Mouse (Mus musculus) cerebellum, postnatal 14 days (tissue): ENCODE measurements around the gene Sipa1l3.

ENCODE experiments used
- DNase-seq, 2 experiments: peaks; one replicate each; pipeline ENCODE4 v3.0.0; 2021; ENCODE audit warnings: mixed read lengths in 2 of 2

Gene Sipa1l3

DNA sequence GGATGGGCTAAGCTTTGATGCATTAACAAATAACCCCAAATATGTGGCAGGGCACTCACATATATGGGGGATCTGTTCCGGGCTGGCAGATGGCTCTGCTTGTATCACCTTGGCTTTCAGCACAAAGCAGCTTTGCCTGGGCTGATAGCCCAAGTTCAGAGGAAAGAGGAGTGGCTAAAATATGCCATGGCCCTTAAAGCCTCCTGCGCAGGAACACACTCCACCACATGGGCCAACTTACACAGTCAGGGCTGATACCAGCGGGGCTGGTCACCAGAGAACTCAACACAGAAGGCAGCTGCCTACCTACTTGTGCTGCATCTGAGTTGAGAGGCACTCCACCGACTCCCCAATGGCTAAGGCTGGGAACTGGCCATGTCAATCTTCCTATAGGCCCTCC lies 111.6 kb downstream of the Sipa1l3 start:
- peak; percentile 57 to 67 for DNase-seq

DNA sequence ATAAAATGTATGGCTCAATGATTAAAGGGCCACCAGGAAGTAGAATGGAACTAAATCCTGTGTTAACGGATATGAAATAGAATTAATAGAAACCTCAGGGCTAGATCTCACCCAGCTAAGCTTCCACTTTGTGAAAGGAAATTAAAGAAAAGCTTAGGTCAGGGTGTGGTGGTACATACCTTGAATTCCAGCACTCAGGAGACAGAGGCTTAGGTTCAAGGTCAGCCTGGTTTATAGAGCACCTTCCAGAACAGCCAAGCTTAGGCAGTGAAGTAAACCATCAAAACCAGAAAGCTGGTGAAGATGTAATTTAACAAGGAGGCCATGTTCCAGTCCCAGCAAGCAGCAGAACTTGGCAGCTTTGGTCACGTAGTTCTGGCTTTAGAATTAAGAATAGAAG lies 114.3 kb downstream of the Sipa1l3 start:
- no peak for DNase-seq

DNA sequence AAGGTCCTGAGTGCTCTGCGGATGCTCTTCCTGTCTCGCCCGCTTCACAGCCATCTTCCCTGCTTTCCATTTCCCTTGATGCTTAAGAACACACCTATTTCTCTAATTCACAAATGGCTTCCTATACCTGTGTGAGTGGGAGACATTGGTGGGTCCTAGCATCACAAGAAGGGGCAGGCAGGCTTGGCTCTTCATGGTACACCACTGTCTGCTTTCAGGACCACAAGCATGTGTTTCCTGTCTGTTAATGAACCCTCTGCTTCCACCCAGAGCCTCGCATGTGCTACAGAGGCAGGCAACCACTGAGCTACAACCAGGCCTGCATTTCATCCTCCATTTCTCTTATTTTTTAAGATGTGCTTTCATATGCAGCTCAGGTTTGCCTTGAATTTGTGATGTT lies 116.4 kb downstream of the Sipa1l3 start:
- no peak for DNase-seq

DNA sequence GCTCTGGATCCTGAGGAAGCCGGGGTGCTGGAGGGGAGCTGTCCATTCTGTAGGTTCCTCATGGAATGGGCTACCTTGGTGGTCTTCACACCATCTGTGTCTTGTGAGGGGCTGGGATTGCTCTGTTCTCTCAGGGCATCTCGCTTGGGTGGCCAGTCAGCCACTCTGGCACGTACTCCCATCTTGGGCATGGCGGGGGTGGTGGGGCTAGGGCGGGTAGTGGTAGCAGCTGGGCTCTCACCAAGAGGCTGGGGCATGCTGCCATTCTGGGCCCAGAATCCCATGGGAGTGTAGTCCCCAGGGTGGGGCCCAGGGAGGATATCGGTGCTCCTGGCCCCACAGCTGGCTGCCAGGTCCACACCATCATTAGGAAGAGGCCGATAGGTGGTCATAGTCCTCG lies 118.0 kb downstream of the Sipa1l3 start:
- DNase-seq, result no peak

DNA sequence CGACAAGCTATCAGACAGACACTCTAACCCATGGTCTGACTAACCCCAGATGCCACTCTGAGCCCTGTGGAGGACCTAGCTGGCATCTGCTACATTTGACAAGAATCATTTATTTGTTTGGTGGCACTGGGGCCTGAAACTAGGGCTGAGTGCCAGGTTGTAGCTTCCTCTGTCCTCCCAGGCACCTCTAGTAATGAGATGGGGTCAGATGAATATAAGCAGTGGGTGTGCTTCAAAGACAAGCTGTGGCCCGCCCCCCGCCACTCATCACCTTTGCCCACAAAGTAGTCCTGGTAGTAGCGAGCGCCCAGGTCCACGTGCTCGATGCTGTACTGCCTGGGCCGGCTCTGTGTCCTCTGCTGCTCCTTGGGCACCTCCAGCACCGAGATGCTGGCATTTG lies 119.4 kb downstream of the Sipa1l3 start:
- peak in 1 of 2 experiments; percentile 37 for DNase-seq

DNA sequence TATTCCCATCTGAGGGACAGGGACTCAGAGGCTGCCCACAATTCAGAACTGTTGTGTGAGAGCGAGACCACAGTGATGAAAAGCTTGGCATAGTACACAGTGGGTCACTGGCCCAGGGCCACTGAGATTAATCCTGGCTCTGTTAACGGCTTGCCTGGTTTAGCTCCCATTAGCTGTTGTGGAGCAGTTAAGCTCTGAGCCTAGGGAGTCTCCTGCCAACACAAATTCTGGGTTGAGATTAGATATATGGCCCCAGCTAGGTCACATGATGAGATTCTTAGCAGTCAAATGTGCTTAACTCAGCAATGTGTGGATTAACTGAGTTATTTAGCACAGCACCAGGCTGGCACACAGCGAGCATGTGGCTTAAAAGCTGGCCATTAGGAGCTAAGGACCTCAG lies 121.0 kb downstream of the Sipa1l3 start:
- DNase-seq, result peak; percentile 76 to 80

DNA sequence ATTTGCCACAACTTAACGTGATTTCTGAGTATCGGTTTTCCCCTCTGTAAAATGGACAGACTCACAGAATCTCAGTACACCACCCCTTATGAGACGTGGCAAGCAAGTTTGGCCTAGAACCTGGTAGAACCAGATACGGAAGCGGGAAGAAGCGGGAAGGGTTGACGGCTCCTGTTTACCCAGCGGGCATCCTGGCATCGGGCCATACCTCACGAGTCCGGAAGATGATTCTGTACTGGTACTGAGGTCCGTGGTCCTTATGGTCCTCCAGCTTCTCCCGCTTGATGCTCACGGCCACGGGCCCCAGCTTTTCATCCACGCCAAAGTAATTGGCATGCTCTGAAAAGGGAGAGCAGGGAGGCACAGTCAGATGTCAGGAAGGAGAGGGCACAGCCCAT lies 121.5 kb downstream of the Sipa1l3 start:
- peak; percentile 87 to 90 for DNase-seq

DNA sequence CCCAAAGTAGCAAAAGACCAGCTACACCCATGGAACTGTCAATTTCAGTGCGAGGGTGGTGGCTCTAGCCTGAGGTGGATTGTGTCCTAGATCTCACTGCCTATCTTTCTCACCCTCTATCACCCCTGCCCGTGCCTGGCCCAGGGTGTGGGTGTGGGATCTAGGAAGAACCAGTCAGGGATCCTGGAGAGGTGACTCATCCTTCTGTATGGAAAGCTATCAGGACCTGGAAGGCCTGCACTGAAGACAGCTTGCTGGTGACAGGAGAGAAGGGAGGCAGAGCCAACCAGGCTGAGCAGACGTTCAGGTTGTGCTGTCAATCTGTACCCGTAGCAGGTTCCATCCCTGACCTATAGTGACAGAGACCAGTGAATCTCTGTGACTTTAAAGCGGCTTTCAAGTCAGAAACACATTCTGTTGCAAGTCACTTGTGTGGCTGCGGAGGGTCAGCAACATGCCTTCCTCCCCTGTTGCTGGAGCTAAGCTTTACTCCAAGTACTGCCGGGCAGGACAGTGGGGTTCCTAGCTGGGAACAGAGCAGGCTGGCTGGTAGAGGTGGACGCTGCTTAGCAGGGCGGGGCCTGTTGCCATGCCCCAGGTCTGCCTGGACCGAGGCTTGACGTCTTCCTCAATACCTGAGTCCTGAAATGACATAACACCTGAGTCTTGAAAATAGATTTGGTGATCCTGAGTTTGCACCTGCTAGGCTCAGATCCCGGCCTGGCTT lies 122.1 kb downstream of the Sipa1l3 start:
- peak; percentile 69 to 75 for DNase-seq

DNA sequence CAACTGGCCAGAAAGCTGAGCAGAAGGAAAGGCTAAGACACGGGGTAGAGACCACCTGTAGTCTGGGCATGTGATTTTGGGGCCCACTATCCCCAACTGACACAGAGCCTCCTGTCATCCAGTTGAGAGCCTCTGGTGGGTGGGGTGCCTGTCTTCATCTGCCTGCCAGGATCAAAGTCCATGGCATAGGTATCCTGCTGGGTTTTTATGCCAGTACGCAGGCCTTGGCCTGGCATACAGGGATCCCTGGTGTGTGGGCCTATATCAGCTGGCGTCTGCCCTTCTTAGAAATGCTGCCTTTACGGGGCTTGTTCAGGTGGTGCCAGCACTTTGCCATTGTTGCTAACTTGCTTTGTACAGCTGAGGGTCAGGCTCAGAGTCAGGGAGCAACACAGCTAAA lies 123.3 kb downstream of the Sipa1l3 start:
- DNase-seq, result no peak

DNA sequence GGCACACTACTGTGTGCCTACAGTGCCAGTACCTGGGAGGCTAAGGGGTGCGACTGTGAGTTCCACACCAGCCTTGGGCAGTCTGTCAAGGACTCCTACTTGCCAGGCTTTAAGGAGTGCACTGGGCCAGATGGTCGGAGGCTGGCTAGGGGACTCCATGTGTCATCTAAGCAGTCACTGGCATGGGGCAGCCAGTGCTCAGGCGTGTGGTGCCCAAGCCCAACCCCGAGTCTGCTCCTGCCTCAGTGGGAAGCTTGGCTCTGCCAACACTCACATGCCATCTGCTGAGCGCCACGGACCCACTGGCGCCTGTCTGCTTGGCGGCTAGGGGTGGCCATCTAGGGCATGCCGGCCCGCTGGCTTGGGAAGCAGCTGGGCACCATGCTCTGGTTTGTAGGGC lies 125.1 kb downstream of the Sipa1l3 start:
- peak; percentile 91 to 96 for DNase-seq

DNA sequence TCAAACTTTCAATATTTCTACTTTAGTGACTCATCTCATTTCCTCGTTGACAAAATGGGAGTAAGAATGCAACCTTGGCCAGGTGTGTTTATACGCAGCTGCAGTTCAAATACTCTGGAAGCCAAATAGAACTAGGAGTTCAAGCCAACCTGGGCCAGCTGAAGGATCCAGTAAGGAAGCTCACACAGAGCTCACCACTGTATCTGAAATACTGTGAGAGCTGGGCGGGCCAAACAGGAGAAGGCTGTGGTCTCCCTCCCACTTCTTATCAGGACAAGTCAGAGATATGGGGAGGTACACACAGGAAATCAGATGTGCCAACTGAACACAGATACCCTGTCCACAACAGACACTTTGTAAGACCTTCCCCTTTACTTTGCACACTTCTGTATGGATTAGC lies 125.6 kb downstream of the Sipa1l3 start:
- DNase-seq, result no peak

DNA sequence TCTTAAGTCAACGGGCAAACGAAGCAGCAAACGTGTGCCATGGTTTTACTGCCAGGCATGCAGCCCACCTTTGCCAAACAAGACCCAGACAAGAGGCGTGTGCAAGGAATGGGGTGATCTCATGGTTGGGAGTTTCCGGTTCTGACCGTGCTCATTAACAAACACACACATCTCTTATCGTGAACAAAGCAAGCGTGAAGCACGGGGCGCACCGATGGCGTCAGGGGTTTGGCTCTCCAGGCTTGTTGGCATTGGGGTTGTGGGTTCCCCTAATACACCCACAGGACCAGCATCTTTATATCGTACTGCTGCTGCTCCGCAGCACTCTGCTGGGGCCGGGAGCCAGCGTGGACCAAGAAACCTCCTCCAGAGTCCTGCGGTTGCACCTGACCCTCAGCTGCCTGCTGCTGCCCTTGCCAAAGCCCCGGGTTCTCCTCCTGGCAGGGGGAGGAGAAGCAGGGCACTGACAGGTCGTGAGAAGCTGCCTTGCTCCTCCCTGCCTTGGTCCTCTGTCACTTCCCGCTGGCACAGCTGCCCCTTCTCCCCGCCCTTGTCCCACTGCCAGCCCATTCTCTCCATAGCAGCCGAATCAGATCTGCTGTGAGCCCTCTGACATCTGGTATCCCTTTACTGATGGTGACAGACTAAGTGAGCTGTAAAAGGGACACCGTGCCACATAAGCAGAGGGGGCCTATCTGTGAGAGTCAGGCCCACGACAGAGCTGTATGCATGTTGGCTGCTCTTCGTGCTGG lies 126.5 kb downstream of the Sipa1l3 start:
- DNase-seq, result peak; percentile 78 to 89

DNA sequence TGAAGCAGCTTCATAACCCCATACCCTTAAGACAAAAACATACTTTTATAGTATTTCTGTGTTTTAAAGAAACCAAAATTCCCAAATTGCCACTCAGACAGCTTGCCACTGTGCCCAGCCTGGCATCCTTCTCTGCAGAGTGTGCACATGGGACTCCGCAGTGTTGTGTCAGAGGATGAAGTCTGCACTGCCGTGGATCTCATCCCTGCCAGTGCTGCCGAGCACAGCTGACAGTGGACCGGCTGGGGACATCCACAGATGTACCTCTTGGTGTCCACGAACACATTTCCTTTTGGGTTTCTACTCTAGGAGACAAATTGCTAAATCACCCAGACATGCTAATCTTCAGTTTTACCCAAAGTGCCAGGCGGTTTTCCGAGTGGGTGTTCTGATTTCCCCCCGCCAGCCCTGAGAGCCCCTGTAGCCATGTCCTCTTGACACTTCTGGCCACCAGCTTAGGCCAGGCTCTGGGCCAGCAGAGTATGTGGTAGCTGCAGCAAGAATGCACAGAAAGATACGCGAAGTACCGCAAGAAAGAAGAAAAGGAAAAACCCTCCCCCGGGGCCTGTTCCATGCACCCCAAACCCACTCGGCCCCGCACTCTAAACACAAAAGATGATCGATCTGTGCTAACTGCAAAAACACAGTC lies 127.2 kb downstream of the Sipa1l3 start:
- peak; percentile 60 to 64 for DNase-seq

DNA sequence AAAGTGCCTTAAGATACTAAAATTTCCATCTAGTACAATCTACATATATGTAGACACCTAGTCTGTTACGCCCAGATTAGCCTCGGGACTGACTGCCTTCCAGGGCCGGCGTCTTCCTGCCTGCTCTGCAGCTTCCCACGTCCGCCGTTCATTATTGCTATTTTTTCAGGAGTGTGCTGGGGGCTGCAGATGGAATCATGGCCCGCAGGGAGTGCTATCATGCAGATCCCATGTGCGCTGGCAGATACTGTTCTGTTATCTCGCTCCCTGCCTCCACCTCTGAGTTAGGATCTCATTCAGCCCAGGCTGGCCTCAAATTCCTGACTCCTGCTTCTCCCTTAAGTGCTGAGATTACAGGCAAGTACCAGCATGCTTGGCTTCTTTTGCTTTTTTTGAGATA lies 128.2 kb downstream of the Sipa1l3 start:
- DNase-seq, result no peak

DNA sequence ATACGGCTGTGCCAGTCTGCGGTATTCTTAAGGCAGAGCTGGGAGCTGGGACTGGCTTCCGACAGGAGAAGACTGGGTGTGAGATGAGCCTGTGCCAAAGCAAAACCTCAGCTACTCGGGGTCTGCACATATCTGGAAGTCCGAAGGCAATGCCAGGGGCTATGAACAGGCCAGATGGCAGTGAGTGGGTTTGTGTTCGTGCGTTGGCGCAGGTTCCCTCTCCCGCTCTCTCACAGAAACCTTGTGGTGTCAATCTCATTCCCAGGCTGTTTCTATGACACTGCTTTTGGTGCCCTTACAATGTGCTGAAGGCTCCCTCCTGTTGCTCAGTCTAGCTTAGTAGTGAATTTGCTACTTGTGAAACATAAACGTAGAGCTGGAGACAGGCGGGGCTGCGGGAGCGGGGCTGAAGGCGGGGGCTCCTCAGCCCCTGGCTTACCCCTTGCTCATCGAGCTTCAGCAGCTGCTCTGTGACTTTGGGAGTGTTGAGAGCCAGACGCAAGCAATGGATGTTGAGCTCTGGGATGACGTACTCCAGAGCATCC lies 130.8 kb downstream of the Sipa1l3 start:
- peak; percentile 82 to 83 for DNase-seq

DNA sequence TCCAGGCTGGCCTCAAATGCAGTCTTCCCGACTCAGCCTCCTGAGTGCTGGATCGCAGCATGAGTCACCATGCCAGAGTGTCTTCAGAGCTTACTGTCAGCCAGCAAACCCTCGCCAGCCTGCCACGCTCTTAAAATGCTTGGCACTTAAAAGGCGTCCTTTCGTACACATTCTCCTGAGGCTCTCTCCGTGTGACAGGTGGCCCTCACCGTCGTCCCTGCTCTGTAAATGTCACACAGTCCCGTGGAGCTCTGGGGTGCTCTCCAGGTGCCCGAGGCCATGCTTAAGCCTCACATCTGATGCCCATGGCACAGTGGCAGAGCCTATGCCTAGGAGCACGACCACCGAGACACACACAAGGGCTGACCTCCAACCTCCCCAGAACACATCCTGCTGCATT lies 132.1 kb downstream of the Sipa1l3 start:
- DNase-seq, result peak in 1 of 2 experiments; percentile 41

DNA sequence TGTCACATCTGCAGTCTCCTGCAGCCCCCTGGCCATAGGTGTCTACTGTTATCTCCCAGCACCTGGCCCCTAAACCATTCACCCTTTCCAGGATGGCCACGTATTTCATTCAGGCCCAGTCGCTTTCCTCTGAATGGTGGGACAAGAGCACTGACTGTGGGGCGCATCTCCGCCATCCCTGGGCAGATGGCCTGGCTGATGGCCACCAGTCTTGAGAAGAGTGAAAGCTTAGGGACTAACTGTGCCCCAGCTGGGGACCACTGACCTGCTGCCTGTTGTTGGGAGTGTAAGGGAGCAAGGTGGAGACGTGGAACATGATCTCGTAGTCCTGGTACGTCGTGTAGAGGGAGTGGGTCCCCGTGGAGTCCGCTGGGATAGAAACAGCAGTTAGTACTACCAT lies 132.7 kb downstream of the Sipa1l3 start:
- peak; percentile 57 to 59 for DNase-seq

DNA sequence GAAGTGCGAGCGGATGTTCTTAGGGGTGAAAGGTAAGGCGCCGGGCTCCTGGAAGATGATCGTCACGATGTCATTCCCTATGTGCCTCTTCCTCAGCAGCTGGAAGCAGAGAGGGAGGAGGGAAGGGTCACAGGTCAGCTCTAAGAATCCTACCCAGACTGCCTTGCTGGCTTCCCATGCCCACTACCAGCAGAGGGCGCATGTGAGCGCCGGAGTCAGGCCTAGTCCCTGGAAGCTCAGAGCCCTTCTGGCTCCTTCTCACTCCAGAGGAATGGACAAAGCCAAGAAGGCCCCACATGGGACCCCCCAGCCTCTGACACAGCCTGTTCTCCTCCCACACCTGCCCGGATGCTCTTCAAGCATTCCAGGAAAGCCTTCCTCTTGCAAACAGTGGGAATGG lies 135.2 kb downstream of the Sipa1l3 start:
- peak; percentile 95 to 97 for DNase-seq

DNA sequence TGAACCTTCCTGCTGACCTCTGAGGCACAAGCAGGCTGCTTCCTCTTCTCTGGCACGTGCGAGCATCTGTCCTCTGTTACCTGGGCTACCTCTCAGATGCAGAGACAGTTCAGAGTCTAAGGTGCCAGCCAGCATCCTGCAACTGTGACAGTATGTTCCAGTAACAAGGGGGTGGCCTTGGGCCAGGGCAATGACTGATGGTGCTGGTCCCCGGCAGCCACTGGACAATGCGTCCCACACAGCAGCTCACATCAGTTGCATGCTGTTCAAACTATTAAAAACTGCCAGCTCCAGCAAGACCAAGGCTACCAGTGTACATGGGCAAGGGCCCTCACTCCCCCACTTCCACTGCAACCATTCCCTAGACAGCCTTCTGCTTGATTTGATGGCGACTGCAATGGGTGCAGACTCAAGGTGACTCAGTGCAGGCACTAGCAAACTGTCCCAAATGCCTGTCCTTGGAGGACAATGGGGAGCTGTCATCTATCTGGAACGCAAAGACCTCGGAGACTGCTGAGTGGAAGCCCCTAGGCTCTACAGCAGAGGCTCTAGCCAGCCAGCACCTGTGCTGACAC lies 136.9 kb downstream of the Sipa1l3 start:
- DNase-seq, result no peak

DNA sequence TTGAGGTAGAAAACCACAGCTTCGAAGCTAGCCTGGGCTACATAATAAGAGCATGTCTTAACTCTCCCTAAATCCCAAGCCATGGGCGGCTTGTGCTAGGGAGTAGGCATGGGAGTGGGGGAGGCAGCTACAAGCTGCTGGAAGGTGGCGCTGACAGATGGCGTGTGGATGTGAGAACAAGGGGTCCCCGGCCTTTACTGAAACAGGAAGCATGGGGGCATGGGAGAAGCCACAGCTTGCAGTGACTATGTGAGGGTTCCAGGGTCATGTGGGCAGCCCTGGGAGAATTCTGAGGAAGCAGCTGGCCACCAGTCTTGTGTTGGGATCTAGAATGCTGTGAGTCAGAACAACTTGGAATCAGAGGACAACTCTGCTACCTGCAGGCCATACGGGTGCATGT lies 144.4 kb downstream of the Sipa1l3 start:
- DNase-seq, result no peak

DNA sequence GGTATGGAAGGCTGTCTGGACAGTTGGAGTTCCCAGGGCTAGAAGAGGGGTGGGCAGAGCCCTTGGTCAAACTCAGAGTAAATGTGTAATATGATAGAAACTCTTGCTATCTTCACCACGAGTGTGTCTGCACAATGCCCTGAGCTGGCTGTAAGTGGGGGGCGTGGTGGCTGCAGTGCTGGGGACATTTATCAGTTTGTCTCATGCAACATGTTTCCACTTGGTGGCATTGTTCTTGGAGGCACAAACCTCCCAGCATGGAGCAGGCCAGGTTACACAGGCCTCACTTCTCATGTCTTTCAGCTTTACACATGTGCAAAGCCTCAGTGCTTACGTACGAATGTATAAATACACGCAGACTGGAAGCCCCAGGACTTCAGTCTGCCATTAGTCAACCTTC lies 146.3 kb downstream of the Sipa1l3 start:
- no peak for DNase-seq

DNA sequence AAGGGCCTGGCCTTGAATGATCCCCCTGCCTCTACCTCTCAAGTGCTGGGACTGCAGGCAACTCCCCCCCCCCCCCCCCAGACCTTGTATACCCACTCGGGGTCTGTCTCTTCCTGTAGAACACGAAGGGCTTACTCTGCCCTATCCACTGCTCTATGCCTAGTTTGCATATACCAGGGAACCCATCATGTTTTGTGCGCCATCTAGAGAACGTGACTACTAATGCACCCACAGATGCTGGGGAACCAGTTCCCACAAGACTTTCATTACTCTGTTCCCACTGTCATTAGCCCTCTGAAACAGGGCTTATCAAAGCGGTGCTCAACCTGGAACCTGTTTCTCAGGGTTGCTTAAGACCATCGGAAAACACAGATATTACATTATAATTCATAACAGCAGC lies 148.4 kb downstream of the Sipa1l3 start:
- DNase-seq, result no peak

DNA sequence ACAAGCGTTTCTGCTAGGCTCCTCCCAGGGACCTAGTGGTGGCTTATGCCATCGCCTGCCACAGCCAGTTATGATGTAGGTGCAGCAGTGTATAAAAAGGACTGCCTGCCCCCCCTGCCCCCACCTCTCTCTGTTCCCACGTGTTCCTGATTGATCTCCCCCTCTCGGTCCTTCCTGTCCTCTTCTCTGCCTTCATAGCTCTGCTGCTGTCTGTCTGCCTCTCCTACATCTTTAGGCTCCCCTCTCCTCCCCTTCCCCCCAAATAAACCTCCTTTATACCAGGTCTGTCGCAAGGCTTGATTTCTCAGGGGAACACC lies 150.5 kb downstream of the Sipa1l3 start:
- DNase-seq, result no peak
